Mouse (Mus musculus) c-Kit-positive CD71-positive TER-119-positive erythroid progenitor cells, embryonic 14.5 days (primary cell): ENCODE results near the gene Cers6.

Source experiments
- DNase-seq: peaks from one replicate; pipeline ENCODE4 v3.0.0-alpha.2; 2013; ENCODE audit warnings: low spot score

Cers6 gene

DNA sequence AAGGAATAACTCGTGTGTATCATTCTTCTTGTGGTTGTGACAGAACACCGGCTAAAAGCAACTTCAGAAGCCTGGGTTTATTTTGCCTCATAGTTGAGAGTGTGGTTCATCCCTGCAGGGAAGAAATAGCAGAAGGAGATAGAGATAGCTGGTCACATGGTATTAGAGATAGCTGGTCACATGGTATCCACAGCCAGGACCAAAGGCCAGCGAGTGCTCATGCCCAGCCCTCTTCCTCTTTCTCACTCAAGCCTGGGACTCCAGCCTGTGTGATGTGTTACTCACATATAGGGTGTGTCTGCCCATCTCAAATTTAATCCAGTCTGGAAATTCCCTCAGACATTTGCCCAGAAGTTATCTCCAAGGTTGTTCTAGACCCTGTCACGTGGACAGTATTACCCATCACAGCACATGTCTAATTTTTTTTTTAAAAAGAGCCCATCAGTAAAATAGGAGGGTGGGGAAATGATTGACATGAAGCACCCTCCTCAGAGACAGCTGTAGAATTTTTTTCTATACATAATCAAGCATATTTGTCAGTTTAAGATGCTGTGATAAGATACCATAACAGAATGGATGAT is 17.9 kb downstream of the Cers6 start:
- DNase-seq: no peak

DNA sequence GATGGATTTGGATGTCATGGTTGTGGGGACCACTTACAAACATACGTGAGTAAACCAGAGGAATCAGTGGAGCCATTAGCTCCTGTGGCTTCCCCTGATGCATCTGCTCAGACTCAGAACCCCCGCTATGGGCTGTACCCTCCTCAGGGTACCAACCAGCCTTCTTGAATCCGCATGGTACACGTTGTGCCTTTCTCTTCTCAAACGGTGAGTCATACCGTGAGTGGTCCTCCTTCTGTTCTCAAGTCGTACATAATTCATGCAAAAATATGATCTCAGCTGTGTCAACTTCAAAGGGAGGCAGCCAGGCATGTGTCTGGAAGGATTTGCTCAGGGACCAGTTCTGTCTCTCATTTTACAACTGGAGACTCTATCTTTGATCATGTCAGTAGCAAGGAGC is 23.3 kb downstream of the Cers6 start:
- no peak for DNase-seq

DNA sequence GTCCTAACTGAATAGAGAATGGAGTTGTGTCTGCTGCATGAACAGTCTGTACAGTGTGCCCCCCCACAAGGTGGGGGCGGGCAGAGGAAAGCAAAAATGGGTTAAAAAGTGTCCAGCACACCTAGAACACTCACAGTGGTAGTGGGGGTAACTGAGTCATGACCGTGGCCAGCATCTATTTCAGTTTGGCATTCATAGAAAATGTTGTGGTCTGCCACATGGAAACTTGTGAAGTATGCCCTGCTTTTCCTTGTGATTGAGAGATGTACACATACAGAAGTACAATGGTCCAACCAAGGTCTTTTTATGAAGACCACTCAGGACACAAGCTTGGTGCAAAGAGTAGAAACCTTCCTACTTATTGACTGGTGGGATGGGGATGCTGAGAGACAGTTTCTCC is 24.0 kb downstream of the Cers6 start:
- no peak for DNase-seq

DNA sequence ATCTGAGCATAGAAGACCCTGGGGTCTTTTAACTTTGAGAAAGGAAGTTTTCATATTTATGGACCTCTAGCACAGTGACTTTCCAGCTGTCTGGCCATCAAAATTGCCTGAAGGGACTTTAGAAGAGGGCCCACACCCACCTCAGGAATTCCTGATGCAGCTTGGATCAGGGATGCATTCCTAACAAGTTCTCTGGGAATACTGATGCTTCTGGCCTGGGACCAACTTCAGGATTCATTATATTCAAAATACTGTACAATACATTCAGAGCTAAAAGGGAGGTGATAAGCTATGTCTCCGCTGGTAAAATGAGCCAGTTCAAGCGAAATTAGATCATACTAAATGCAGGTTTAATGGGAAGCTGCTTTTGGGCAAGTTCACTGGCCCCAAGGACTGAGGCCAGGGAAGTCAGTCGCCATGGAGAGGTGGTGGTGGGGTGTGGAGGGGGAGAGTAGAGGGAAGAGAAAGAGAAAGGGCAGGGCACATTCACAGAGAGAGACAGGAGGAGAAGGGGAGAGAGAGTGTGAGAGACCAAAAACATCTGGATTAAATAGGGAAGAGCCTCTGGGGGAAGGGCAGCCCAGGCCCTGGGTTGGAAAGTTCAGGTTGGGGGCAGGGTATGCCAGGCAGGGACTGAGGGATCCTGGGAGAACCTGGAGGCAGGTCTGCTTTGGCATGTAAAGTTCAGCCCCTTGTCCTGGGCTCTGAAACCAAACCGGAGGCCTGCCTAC is 24.7 kb downstream of the Cers6 start:
- DNase-seq: no peak

DNA sequence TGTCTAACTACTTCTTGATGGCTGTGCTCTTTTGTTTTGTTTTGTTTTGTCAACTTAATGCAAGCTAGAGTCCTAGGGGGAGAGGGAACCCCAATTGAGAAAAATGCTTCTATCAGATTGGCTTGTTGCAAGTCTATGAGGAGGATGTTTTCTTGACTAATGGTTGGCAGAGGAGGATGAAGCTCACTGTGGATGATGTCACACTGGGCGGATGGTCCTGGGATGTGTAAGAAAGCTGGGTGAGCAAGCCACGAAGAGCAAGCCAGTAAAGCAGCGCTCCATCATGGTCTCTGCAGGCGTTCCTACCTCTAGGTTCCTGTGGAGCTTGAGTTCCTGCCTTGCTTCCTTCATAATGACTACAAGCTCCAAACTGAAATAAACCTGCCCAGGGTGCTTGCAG is 25.4 kb downstream of the Cers6 start:
- DNase-seq: no peak

DNA sequence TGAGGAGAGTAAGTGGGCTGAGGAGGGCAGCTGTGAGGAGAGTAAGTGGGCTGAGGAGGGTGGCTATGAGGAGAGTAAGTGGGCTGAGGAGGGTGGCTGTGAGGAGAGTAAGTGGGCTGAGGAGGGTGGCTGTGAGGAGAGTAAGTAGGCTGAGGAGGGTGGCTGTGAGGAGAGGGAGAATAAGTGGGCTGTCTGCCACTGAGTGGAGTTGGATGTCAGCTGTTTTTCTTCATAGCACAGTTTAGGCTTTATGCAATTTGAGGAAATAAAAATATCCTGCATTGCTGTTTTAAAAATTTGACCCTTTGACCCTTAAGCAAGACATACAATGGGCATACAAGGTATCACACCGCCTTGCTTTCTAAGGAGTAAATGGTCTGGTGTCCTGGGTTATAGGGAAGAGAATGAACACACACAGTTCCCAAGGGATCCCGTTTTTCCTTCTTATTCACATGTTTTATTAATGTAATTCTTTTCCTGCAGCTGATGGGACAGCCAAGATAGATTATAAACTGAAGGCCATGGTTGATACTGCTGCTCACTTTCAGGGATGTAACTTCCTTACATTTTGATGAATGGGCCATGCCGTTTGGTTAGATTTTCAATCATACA is 27.0 kb downstream of the Cers6 start:
- DNase-seq: no peak

DNA sequence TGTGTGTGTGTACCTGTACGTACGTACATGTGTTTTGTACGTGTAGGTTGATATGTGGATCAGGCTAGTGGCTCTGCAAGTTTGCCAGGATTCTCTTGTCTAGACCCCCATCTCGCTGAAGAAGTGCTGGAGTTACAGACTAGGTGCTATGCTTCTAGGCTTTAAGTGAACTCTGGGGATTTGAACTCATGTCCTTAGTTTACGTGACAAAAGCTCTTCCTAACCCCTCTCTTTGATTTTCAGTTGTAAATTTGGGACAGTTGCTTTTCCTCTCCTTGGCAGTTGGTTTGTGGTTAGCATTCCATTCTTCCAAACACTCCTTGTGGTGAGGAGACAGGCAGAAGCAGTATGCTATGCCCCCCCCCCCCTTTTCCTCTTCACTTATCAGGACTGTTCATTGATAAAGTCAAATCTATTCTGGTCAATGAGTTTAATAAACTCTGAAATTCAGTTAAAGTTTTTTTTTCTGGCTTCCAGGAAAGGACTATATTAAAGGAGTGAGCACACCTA is 28.5 kb downstream of the Cers6 start:
- no peak for DNase-seq

DNA sequence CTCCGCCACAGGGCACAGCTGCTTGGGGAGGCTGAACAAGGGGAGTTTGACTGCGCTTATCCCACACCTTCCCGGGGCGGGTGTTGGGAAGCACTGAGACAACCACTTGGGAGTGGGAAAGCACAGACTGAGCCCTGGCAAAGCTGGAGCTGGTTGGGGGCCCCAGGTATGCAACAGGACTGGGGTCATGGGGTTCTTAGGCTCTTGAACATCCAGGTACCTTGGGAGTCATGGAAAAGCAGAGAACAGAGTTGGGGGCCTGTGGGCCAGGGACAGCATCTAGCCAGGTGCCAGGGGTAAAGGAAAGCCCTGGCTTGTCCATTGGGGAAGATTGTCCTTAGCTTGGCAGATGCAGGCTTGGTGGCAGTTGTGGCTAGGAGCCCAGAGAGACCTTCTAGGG is 31.2 kb downstream of the Cers6 start:
- no peak for DNase-seq

DNA sequence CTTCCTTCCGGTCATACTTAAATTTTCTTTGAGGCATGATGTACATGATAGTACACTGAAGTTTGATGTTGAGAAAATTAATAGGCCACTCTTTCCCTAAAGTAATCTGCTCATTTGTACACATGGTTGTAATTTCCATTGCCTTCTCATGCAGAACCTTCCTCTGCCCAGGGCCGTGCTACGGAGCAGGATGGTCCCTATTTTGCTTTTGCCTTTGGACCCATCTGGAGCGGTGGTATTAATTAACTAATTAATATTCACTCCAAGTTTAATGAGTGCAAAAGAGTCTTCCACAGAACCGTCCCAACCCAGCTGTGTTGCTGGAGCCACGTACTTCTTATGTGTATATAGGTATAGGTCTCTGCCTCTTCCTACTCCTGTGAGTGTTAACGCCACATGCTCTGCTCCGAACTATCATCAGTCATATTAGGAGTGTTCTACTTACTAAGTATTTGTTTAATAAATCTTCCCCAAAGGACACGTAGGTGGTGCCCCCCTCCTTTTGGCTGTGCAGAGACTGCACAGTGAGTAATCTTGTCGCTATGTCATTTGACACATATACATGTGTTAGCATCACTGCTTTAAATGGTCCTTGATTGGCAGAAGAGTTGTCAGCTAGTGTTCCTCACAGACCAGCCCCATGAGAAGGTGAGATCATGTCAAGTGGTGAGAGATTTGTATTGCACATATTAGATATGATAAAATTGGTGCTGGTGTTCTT is 34.0 kb downstream of the Cers6 start:
- DNase-seq: no peak

DNA sequence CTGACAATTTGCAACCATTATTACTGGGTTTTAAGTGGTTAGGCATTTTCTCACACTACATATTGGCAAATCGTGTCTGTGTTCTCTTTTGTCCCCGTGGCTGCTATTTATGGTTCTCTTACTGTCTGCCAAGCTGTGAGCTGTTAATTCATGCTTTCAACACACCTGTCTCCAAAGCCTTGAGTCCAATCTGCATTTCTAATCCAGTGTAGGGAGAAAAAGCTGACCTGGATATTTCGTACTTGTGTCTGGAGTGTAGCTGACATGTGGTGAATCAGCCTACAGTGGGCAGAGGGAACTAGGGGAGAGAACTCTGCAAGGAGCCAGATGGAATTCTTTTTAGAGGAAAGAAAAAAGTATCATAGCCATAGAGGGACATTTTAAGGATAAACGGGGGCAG is 35.0 kb downstream of the Cers6 start:
- no peak for DNase-seq

DNA sequence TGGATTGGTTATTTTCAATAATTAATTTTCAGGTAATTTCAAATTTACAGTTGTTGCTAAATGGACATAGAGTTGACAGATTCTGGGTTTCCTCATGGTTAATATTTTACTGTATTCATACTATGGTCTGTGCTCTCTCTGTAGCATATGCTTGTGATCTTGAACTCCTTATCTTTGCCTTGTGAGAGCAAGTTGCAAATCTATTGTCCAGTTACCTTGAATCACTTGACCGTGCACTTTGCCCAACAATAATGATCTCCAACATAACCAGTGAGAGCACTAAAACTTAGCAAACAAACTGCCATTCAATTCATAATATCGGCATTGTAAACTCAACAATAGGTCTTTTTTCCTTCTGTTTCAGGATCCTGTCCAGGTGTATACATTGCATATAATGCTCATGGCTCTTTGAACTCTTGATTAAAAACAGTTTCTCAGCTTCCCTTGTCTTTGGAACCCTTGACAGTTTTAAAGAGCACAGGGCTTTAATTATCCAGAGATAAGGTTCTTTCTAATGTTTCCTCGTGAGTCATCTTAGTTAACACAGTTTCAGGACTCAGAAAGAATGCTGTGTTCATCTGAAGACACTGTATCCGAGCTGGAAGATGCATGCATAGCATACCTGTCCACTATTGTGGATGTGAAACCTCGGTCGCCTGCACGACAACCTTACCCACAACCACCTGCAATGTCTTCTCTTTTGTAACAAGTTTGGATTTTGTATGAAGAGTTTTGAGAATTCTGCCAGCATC is 38.7 kb downstream of the Cers6 start:
- DNase-seq: no peak

DNA sequence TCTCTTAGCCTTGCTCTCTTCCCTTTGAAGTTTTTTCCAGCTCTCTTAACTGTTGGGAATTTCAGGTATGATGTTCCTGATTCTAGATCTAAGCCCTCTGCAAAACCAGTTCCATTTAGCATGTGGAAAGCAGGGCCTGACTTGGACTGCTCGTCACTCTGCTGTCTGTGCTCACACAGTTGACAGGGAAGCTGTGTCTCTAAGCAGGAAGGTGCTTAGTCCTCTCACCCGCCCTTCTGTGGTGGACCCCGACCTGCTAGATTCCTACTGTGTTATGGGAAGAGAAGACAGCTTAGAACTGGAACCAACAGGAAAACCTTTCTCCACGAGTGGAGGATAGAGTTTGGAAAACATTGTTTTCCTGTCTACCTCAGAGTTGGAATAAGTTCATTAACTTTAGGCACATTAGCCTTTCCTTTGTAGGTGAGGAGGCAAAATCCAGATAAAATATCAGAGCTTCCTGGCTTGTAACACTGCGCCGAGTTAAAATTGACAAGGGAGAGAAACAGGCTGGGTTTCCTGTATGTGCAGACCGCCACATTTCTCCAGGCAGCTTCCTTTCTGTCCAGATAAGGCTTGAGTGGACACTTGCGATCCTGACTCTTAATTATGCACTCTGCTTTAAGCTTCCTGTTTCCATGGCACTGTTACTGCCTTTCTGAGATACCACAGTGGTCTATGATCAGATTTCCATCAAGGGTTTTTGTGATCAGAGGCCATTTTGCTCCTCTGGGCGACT is 39.6 kb downstream of the Cers6 start:
- no peak for DNase-seq

DNA sequence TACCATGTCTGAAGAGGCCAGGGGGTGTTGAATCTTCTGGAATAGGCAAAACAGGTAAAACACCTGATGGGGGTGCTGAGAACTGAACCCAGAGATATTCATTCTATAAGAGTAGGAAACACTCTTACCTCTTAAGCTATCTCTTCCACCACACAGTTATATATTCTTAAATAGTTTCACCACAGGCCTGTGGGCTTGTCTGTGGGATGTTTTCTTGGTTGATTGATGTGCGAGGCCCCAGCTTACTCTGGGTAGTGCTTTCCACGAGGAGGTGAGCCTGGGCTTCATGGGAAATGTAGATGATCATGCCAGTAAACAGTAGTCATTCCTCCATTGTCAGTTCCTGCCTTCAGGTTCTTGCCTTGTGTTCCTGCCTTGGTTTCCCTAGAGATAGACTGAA is 40.5 kb downstream of the Cers6 start:
- no peak for DNase-seq

DNA sequence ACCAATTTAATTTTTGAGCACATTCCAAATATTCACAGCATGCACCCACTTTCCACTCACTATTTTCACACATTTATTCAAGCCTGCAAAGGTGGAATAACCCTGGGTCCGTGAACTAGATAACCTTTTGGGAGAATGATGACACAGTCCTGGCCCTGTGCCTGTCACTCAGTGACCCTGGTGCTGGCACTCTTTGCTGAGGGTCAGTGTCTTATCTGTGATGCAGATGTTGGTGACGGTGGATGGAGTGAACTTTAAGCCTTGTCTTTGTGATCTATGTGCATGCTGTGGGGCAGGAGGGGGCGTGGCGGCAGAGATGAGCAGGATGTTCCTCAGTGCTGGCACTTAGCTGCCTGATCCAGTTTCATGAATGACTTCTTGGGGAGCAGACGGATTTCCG is 41.3 kb downstream of the Cers6 start:
- no peak for DNase-seq

DNA sequence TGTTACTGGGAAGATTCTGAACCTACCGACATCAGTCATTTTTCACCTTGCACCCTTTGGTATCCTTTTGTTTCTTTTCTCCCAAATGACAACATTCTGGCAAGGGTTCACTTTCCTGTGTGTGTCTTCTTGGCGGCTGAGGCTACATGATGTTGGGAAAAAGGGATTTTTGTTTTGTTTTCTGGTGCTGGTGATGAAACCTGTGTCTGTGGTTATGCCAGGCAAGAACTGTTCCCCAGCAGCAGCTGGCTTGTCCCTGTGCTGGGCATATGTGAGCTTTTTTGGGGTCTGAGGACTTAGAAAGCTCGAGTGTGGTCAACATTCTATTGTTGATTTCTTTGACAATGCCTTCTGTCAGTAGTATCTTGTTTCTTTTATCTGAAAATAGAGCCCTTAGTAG is 45.7 kb downstream of the Cers6 start:
- DNase-seq: no peak

DNA sequence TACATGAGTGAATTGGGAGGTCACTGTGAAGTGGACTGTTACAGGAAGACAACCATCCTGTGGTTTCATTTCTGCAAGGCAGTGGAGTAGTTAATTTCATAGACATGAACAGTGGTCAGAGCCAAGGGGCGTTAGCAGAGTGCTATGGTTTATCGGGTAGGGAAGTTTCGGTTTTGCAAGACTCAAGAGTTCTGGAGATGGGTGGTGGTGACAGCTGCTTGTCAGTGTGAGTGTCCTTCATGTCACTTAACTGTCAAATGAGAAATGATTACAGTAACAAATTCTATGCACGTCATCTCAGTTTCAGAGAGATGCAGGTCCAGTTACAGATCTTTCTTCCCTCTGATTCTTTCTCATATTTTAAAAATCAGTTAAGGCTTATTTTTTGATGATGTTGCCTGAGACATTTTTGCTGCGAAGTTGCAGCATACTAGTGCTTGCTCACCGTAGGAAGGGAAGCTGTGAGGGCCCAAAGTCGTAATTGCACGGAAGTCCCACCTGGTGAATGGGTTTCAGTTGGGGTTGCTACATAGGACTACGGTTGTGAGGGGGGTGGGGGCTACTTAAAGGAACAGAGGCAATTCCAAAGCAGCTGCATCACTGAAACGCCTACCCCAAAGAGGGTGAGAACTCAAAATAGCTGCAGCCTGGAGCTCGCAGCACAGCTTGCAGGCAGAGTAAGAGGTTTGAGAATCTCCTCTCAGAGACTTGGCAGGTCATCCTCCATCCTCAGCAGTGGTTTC is 46.7 kb downstream of the Cers6 start:
- peak; percentile 12 for DNase-seq

DNA sequence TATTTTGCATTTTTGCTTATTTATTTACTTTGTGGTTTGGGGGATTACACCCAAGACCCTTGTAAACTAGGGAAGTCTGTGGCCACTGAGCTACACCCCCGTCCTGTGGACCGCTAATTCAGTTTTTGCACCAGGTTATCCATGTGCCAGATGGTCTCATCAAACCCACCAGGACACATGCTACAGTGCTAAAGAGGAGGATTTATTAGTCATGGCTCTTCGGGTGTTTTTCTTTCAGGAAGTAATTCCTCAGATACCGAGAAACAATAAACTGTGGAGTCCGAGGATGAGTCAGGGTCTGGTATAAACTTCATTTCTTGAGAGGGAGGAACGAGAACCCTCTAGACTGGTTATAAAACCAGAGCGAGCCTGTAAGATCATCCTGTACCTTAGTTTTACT is 49.5 kb downstream of the Cers6 start:
- no peak for DNase-seq

DNA sequence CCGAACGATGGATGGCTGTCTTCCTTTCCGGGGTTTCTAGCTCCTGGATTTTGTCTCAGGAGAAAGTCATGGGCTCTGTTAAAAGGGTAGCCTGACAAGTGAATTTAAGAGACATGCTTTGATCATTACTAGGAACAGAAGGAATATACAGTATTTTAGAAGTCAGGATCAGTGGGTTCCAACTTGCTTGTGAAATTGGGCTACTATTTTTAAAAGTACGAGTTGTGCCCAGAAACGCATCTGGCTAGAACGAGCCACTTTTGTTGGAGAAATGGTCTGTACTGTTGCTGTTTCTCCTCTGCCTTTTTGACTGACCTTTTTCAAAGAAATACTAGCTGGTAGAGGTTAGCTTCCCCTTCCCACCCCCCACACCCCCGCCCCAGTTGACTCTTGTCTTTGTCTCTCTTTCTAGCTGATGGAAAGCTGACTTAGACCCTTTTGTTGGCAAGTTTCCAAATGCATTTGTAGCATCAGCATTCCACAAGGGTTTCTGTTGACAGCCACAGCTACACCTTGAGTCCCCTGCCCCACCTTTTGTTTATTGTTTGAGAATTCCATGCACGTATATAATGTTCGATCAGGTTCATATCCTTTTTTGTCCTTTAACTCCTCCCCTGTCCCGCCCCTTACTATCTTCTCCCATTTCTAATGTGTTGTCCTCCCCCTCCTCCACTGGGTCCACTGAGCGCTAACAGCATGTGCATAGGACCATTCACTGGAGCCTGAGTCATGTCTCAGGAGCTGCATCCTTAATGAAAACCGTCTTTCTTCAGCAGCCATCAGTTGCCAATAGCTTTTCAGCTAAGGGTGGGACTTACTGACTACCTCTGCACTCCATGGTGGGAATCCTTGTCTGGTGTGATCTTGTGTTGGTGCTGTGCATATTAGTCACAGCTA is 50.6 kb downstream of the Cers6 start:
- no peak for DNase-seq

DNA sequence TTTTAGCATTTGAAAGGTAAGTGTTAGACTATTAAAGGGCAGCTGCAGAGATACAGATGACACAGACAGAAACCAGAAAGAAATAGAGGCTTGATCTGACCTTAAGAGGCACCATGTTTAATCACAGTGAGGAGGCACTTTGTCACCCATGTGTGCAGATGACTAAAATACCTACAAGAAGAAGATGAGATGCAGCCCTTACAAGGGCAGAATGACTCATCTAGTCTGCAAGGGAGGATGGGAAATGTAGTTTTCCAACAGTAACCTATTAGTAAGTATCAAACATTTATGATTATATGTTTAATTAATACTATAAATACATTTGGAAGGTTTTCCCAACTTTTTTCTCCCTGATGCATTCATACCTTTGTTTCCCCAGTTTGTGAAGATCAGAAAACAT is 54.5 kb downstream of the Cers6 start:
- DNase-seq: no peak

DNA sequence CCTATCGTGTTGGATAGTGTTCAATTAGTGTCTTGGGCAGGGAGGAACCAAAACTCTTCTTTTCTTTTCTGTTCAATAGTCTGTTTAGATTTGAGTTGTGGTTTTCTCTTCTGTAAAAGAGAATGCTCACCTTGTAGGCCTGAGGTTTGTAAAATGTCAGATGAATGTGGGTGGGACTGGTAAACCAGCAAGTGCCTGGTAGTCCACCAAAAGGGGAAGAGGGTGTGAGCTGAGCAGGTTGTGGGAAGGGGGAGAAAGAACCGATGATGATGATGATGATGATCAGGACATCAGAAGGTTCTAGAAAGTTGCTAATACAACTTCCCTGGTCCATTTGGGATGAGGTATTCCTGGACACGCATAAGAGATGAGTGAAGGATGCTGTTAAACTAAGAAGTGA is 55.1 kb downstream of the Cers6 start:
- DNase-seq: no peak
